Mouse (Mus musculus) midbrain, embryonic 10.5 days (tissue): ENCODE measurements around the gene Med13l. TPM values are rescaled to one million over a fixed set of nuclear protein-coding genes. Genes with fewer than 3 reads are reported as not detected.

Experiments
- DNase-seq: peaks from one replicate; pipeline ENCODE4 v3.0.0-alpha.2; 2017; ENCODE audit warnings: low spot score
- H3K27ac ChIP-seq: fragments of 300-500 bp; sonication (generic); replicated peaks from 2 replicates; pipeline ENCODE4 v1.5.1; 2016; ENCODE audit warnings: mild to moderate bottlenecking
- H3K27me3 ChIP-seq: fragments of 300-500 bp; sonication (generic); 2 replicates; pipeline ENCODE4 v1.6.1; 2016; ENCODE audit warnings: low read depth, mild to moderate bottlenecking; ENCODE audit not compliant: poor library complexity, severe bottlenecking
- H3K36me3 ChIP-seq: fragments of 300-500 bp; sonication (generic); 2 replicates; pipeline ENCODE4 v1.6.1; 2016; ENCODE audit warnings: mild to moderate bottlenecking, moderate library complexity
- H3K4me1 ChIP-seq: fragments of 300-500 bp; sonication (generic); 2 replicates; pipeline ENCODE4 v1.6.1; 2016
- H3K4me3 ChIP-seq: fragments of 300-500 bp; sonication (generic); 2 replicates; pipeline ENCODE4 v1.5.1; 2016; ENCODE audit warnings: mild to moderate bottlenecking, moderate library complexity
- H3K9me3 ChIP-seq: fragments of 300-500 bp; sonication (generic); replicated peaks from 2 replicates; pipeline ENCODE4 v1.6.1; 2016; ENCODE audit warnings: mild to moderate bottlenecking
- WGBS: fragments of 180-500 bp; shearing (Covaris S2); methylation state at CpG from one replicate; pipeline ENCODE4 v1.1.7; 2016; 5-methylcytosine and 5-hydroxymethylcytosine counted together
- polyA plus RNA-seq: library from polyadenylated mRNA; unstranded; fragments of >200 nt; fragmentation: Nextera tagmentation; extraction: Ambion mirVana; gene quantifications from 2 replicates; pipeline ENCODE4 v1.2.1, GENCODE M21; 2016

Gene Med13l
- polyA plus RNA-seq, 1 experiment from 2014 or later: 9.9 TPM

DNA sequence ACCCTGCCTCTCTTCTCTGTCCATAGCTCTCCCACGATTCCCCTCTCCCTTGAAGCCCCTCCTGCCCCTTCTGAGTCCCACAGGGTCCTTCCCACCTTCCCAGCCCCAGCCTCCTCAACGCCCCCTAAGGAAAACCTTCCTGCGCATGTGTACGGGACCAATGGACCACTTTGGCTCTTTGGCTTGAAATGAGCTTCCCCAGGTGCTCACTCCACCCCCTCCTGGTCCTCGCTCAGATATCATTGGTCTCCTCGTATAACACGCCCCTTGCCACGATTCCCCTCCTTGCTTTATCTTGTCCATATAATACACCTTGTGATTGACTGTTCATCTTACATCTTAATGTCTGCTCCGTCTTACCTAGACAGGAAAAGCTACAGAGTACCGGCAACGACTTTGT is 237.3 kb downstream of the Med13l start:
- 92% methylated on average over 11 of the region's 11 CpGs for WGBS
- no peaks in the 10 kb centered on the region for H3K36me3 ChIP-seq
- H3K27me3 ChIP-seq: peaks cover 39% of the 10 kb centered on the region
- peaks cover 22% of the 10 kb centered on the region for H3K4me1 ChIP-seq
- H3K27ac ChIP-seq: no peak overlapping the region
- H3K9me3 ChIP-seq: no peaks in the 10 kb centered on the region
- no peak overlapping the region for H3K4me3 ChIP-seq
- no peak for DNase-seq

DNA sequence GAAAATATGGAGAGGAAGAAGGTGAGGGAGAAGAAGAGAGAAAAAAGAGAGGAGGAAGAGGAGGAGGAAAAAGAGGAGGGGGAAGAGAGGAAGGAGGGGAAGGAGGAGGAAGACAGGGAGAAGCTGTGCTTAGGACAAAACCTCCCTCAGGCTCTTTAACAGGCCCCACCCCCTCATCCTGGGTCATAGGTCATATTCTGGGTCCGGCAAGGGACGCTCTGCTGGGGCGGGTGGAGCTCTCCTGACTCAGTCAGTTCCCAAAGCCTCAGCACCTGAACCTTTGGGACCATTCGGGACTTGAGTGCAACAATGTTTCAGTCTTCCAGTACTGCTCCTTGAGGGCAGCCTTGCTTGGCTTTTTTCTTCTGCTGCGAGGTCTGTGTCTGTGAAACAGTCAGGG is 241.1 kb downstream of the Med13l start:
- WGBS: 37% methylated on average over 5 of the region's 5 CpGs
- H3K27ac ChIP-seq: no peak overlapping the region
- peaks cover 36% of the 10 kb centered on the region for H3K4me1 ChIP-seq
- H3K36me3 ChIP-seq: no peaks in the 10 kb centered on the region
- H3K9me3 ChIP-seq: no peaks in the 10 kb centered on the region
- DNase-seq: no peak
- H3K27me3 ChIP-seq: peaks cover 37% of the 10 kb centered on the region; the same call in 1 of the 2 replicates
- no peak overlapping the region for H3K4me3 ChIP-seq

DNA sequence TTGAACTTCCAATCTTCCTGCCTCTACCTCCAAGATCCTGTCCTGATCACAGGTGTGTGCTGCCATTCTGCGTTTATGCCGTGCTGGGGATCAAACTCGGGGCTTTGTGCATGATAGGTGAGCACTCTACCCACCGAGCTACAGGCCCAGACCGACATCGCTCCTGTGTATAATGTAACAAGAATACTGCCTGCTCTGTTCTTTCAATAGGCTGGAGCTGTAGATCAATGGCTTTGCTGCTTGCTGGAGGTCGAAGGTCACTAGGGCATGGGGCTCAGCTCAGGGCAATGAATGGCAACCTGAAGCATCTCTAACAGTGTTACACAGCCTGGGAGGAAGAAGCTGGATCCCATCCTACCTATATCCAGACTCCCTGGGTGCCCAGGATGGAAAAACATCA is 241.6 kb downstream of the Med13l start:
- WGBS: 73% methylated on average over 7 of the region's 7 CpGs
- H3K27ac ChIP-seq: no peak overlapping the region

DNA sequence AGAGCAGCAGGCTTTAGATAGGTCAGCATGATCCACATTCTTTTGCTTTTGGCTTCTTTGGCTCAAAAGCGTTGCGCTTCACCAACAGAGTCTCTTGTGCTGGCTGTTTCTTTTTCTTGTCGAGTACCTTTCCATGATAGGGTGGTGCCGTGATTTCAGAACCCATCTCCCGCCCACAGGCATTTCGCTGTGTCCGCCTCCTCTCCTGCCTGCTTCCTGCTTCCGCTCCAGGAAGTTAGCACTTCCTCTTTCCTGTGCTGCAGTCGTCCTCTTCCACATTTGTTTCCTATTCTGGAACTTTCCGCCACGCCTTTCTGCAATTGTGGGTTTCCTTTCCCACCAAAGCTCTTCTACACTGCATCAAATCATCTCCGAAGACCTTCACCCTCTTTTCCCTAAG is 248.5 kb downstream of the Med13l start:
- WGBS: 85% methylated on average over 12 of the region's 12 CpGs
- DNase-seq: no peak
- H3K27me3 ChIP-seq: peaks cover 25% of the 10 kb centered on the region
- no peaks in the 10 kb centered on the region for H3K36me3 ChIP-seq
- H3K4me1 ChIP-seq: peaks cover 4% of the 10 kb centered on the region
- no peak overlapping the region for H3K27ac ChIP-seq
- H3K9me3 ChIP-seq: no peaks in the 10 kb centered on the region
- H3K4me3 ChIP-seq: no peak overlapping the region

More for the DNA sequence above, 241.6 kb downstream of the Med13l start:
- H3K4me3 ChIP-seq: no peak overlapping the region
- peaks cover 33% of the 10 kb centered on the region; the same call in 1 of the 2 replicates for H3K27me3 ChIP-seq
- H3K4me1 ChIP-seq: peaks cover 36% of the 10 kb centered on the region
- no peaks in the 10 kb centered on the region for H3K36me3 ChIP-seq
- no peaks in the 10 kb centered on the region for H3K9me3 ChIP-seq
- no peak for DNase-seq

DNA sequence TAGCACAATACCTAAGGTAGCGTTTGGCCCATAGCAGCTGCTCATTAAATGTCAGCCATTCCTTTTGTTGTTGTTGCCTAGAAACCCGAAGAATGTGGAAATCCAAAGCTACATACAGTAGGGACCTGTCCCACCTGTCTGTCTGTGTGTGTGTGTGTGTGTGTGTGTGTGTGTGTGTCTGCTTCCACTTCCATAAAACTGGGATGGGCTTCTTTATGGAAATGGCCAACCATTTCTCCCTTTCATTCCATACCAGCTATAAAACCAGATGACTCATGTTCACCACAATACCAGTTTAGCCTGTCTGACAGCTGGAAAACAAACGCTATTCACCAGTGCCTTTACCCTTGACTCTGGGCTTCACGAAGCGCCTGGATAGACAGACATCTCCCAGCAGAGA is 249.1 kb downstream of the Med13l start:
- H3K4me3 ChIP-seq: no peak overlapping the region
- H3K9me3 ChIP-seq: no peaks in the 10 kb centered on the region
- no peak overlapping the region for H3K27ac ChIP-seq
- DNase-seq: no peak
- peaks cover 25% of the 10 kb centered on the region for H3K27me3 ChIP-seq
- no peaks in the 10 kb centered on the region for H3K36me3 ChIP-seq
- WGBS: 85% methylated on average over 5 of the region's 5 CpGs
- peaks cover 3% of the 10 kb centered on the region; the same call in 1 of the 2 replicates for H3K4me1 ChIP-seq

DNA sequence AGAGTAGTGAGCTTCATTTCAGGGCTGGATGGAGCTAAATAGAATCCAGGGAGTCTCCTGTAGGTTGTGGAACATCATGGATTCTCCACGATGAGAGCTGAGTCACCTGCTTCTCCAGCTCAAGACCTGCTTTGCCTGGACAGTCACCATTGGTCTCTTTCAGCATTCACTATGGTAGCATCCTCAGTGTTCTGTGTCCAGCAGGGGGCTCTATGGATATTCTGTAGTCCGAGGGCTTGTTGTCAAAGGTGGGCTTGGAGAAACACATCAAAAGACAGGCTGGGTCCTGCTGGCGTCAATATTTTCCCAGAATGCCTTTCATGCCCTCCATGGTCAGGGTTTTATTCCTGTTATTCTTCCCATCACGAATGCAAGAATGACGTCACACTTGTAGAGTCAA is 251.2 kb downstream of the Med13l start:
- Histone ChIP-seq H3K27ac (no peak overlapping the region), H3K9me3 (no peaks in the 10 kb centered on the region), H3K36me3 (no peaks in the 10 kb centered on the region), H3K4me3 (no peak overlapping the region), H3K4me1 (peaks cover 3% of the 10 kb centered on the region; the same call in 1 of the 2 replicates), H3K27me3 (peaks cover 17% of the 10 kb centered on the region)
- 58% methylated on average over 5 of the region's 5 CpGs for WGBS
- DNase-seq: no peak

DNA sequence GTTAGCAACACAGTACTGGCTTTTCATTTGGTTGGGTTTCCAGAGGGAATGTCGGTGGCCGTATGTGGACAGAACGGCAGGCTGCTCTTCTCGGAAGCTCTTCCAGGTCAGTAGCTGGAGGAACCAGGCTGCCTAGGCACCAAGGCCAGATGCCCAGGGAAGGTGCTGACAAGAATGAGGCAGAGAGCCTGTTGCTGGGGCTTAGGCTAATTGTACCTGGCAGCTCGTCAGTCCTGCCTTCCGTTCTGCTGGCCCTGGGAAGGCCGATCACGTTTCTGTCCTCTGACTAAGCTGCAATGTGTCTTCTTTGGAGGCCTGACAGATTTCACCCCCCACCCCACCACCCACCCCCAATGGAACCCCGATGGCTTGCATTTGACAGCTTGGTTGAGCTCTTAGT is 251.9 kb downstream of the Med13l start:
- H3K9me3 ChIP-seq: no peaks in the 10 kb centered on the region

DNA sequence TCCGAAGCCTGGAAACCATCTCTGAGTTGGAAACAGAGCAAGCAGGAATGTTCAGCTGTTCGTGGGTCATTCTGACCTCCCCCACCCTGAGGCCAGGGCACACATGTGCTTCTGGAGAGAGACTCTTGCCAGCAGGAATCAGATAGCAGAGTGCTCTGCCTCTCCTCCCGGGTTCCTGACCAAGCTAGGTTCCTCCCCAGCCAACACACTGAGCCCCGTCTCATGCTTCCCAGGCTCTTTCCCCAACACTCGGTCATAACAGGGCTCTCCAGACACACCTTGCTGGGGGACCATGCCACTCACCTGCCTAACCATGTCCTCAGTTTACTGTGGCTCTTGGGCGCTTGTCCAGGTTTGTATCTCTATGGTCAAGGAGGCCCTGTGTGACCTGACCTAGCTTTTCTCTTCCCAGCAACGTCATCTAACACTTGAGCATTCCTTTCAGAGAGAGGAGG is 252.5 kb downstream of the Med13l start:
- Histone ChIP-seq H3K4me1 (peaks cover 3% of the 10 kb centered on the region; the same call in 1 of the 2 replicates), H3K9me3 (no peaks in the 10 kb centered on the region), H3K27ac (no peak overlapping the region), H3K27me3 (peaks cover 12% of the 10 kb centered on the region), H3K36me3 (no peaks in the 10 kb centered on the region), H3K4me3 (no peak overlapping the region)
- WGBS: 76% methylated on average over 7 of the region's 7 CpGs
- DNase-seq: no peak

More for the DNA sequence above, 251.9 kb downstream of the Med13l start:
- Histone ChIP-seq H3K36me3 (no peaks in the 10 kb centered on the region), H3K4me1 (peaks cover 3% of the 10 kb centered on the region; the same call in 1 of the 2 replicates), H3K27ac (no peak overlapping the region), H3K27me3 (peaks cover 17% of the 10 kb centered on the region), H3K4me3 (no peak overlapping the region)
- WGBS: 87% methylated on average over 9 of the region's 9 CpGs
- no peak for DNase-seq

DNA sequence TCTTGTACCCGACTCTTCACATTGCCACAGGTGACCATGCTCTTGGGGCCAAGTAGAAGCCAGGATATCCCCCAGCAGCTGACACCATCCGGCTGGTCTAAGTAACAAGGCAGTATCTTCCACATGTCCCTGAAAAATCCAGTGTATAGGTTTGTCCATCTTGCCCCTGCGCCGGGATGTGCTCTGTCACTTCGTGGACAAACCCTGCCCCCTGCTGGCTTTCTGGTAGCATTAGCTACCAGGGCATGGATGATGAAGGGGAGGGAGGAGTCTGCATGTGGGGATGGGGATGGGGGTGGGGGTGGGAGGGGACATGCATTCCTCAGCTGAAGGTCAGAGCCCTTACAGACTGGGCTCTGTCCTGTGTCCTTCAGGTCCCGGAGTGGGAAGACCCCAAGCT is 253.6 kb downstream of the Med13l start:
- peaks cover 6% of the 10 kb centered on the region; the same call in 1 of the 2 replicates for H3K27me3 ChIP-seq
- WGBS: 59% methylated on average over 6 of the region's 6 CpGs
- H3K9me3 ChIP-seq: no peaks in the 10 kb centered on the region
- peaks cover 3% of the 10 kb centered on the region; the same call in 1 of the 2 replicates for H3K4me1 ChIP-seq
- no peaks in the 10 kb centered on the region for H3K36me3 ChIP-seq
- peak; percentile 48 for DNase-seq
- no peak overlapping the region for H3K27ac ChIP-seq
- H3K4me3 ChIP-seq: no peak overlapping the region
